8 mouse cellular contexts compared by ENCODE assay signal in genomic region chr12:101027451-101028246, GRCm38 (mm10). TPM values are rescaled to one million over a fixed set of nuclear protein-coding genes. Genes with fewer than 3 reads are reported as not detected.
DNase-seq lines count a peak whose midpoint lies in the region; ATAC-seq and TF ChIP-seq lines count a peak whose summit lies in the region.

No protein-coding gene starts in this region.

- H3K4me3 ChIP-seq in heart, embryonic 12.5 days: peak overlapping the region; percentile 62
- peak overlapping the region; percentile 83 to 87 (median 85) for H3K4me3 ChIP-seq in CH12.LX (replicated peaks in 1 of 3; ENCODE audit: low read depth in 2 of 3, low read length in 2 of 3, poor library complexity in 1 of 3)
- H3K4me3 ChIP-seq in embryonic facial prominence, embryonic 15.5 days (replicated peaks): peak overlapping the region; percentile 66
- H3K4me3 ChIP-seq in intestine, embryonic 15.5 days (replicated peaks): peak overlapping the region; percentile 66

- no peak for DNase-seq in heart, adult 9 months (ENCODE audit: low spot score in 2 of 2)
- peak; percentile 60 for DNase-seq in CH12.LX (ENCODE audit: extremely low read depth)
- DNase-seq in lung, postnatal 25 days (ENCODE audit: low spot score): peak; percentile 39
- peak; percentile 62 for DNase-seq in thymus, postnatal 14 days
- DNase-seq in retina, postnatal 1 day: no peak

- no peak for TF ChIP-seq RAD21 in CH12.LX (IDR thresholded peaks at IDR 0.05; ENCODE audit: low read depth, low read length)

- peaks cover 67% of the 10 kb centered on the region for H3K27me3 ChIP-seq in heart, embryonic 12.5 days (replicated peaks)
- H3K27me3 ChIP-seq in CH12.LX (replicated peaks): no peaks in the 10 kb centered on the region
- peaks cover 26% of the 10 kb centered on the region for H3K27me3 ChIP-seq in embryonic facial prominence, embryonic 15.5 days
- H3K27me3 ChIP-seq in intestine, embryonic 15.5 days (replicated peaks): no peaks in the 10 kb centered on the region

- no peak overlapping the region for H3K27ac ChIP-seq in heart, embryonic 12.5 days (ENCODE audit: poor library complexity, severe bottlenecking)
- H3K27ac ChIP-seq in CH12.LX (ENCODE audit: insufficient read depth, low read depth): peak overlapping the region; percentile 85
- H3K27ac ChIP-seq in embryonic facial prominence, embryonic 15.5 days (replicated peaks): no peak overlapping the region; the same call in 1 of the 2 replicates
- peak overlapping the region; percentile 85; the same call in 1 of the 2 replicates for H3K27ac ChIP-seq in intestine, embryonic 15.5 days

- H3K4me2 ChIP-seq in heart, embryonic 12.5 days: peak overlapping the region; percentile 85
- peak overlapping the region; percentile 75 for H3K4me2 ChIP-seq in CH12.LX (ENCODE audit: insufficient read depth, low read depth, poor library complexity, severe bottlenecking)
- peak overlapping the region; percentile 98 for H3K4me2 ChIP-seq in embryonic facial prominence, embryonic 15.5 days (replicated peaks)
- peak overlapping the region; percentile 98 for H3K4me2 ChIP-seq in intestine, embryonic 15.5 days (replicated peaks)

- 5% methylated on average over 19 of the region's 19 CpGs for WGBS in heart, embryonic 12.5 days
- WGBS in embryonic facial prominence, embryonic 15.5 days: 2% methylated on average over 19 of the region's 19 CpGs
- WGBS in intestine, embryonic 15.5 days: 3% methylated on average over 19 of the region's 19 CpGs

- ATAC-seq in heart, embryonic 12.5 days (ENCODE audit: insufficient number of reproducible peaks, low FRiP score): no peak
- ATAC-seq in embryonic facial prominence, embryonic 15.5 days (ENCODE audit: insufficient number of reproducible peaks, low FRiP score, low TSS enrichment, low read depth): no peak
- ATAC-seq in intestine, embryonic 15.5 days: no peak

- in situ Hi-C loops in CH12.LX (cut with MboI; ENCODE audit: low pct_ligation_motif_present, low pct_unique_long_range_greater_than_20kb, low sequenced_read_pairs): loop anchor here (5.0 kb wide), 2 partner anchors 35 to 70 kb away; no protein-coding TSS in a partner anchor

- no peaks in the 10 kb centered on the region for H3K9me3 ChIP-seq in heart, embryonic 12.5 days (replicated peaks)
- H3K9me3 ChIP-seq in CH12.LX (replicated peaks; ENCODE audit: low read length): no peaks in the 10 kb centered on the region
- H3K9me3 ChIP-seq in embryonic facial prominence, embryonic 15.5 days (replicated peaks): no peaks in the 10 kb centered on the region
- H3K9me3 ChIP-seq in intestine, embryonic 15.5 days: no peaks in the 10 kb centered on the region

- H3K36me3 ChIP-seq in heart, embryonic 12.5 days: no peaks in the 10 kb centered on the region
- peaks cover 17 to 39% of the 10 kb centered on the region in 2 experiments for H3K36me3 ChIP-seq in CH12.LX (replicated peaks in 1 of 2; ENCODE audit: control insufficient read depth in 1 of 2, insufficient read depth in 1 of 2, low read length in 1 of 2)
- no peaks in the 10 kb centered on the region for H3K36me3 ChIP-seq in embryonic facial prominence, embryonic 15.5 days
- H3K36me3 ChIP-seq in intestine, embryonic 15.5 days: no peaks in the 10 kb centered on the region

- dilution Hi-C loops in CH12.LX (cut with MboI; ENCODE audit: extremely low pct_ligation_motif_present, extremely low pct_unique_long_range_greater_than_20kb, low sequenced_read_pairs): no loop called here

- TF ChIP-seq EP300 in CH12.LX (IDR thresholded peaks at IDR 0.05; ENCODE audit: low read length): peak; percentile 34; the same call in 1 of the 2 replicates

- peaks cover 41% of the 10 kb centered on the region for H3K79me2 ChIP-seq in CH12.LX (replicated peaks; ENCODE audit: control insufficient read depth, extremely low read depth, insufficient read depth, poor library complexity, severe bottlenecking)

- TF ChIP-seq CTCF in CH12.LX (conservative IDR thresholded peaks at IDR 0.05 in 1 of 2, IDR thresholded peaks at IDR 0.05 in 1 of 2; ENCODE audit: low read depth in 2 of 2, low read length in 2 of 2): no peak

- H3K4me1 ChIP-seq in heart, embryonic 12.5 days (replicated peaks): peaks cover 23% of the 10 kb centered on the region
- peaks cover 8 to 38% of the 10 kb centered on the region in 2 experiments for H3K4me1 ChIP-seq in CH12.LX (ENCODE audit: control insufficient read depth in 1 of 2, insufficient read depth in 2 of 2)
- peaks cover 30% of the 10 kb centered on the region for H3K4me1 ChIP-seq in embryonic facial prominence, embryonic 15.5 days
- peaks cover 15% of the 10 kb centered on the region for H3K4me1 ChIP-seq in intestine, embryonic 15.5 days (replicated peaks)

- no peak; the same call in 1 of the 2 replicates for TF ChIP-seq POLR2A in CH12.LX (IDR thresholded peaks at IDR 0.05; ENCODE audit: low read depth, low read length)

- H3K9ac ChIP-seq in heart, embryonic 12.5 days: 0 out of 2 replicates have a peak overlapping the region, but pooled peaks have one; percentile 60
- peak overlapping the region; percentile 81 for H3K9ac ChIP-seq in CH12.LX (ENCODE audit: insufficient read depth, low read depth)
- peak overlapping the region; percentile 40; the same call in 1 of the 2 replicates for H3K9ac ChIP-seq in embryonic facial prominence, embryonic 15.5 days
- peak overlapping the region; percentile 75 for H3K9ac ChIP-seq in intestine, embryonic 15.5 days

TF ChIP-seq in CH12.LX, 34 proteins besides CTCF, POLR2A, EP300 and RAD21 (continues in another document):
- no peak; the same call in 1 of the 2 replicates for TF ChIP-seq RCOR1 (conservative IDR thresholded peaks at IDR 0.05; ENCODE audit: low read depth, low read length)
- no peak for TF ChIP-seq ZKSCAN1 (IDR thresholded peaks at IDR 0.05; ENCODE audit: borderline replicate concordance, low read depth, low read length)
- no peak for TF ChIP-seq NRF1 (IDR thresholded peaks at IDR 0.05; ENCODE audit: low read depth, low read length)
- TF ChIP-seq ELF1 (IDR thresholded peaks at IDR 0.05; ENCODE audit: low read depth, low read length): no peak
- no peak; the same call in 1 of the 2 replicates for TF ChIP-seq MAZ (IDR thresholded peaks at IDR 0.05; ENCODE audit: low read depth, low read length)
- TF ChIP-seq GABPA (IDR thresholded peaks at IDR 0.05; ENCODE audit: insufficient replicate concordance, low read depth, low read length): no peak
- peak; percentile 74 for TF ChIP-seq IRF4 (IDR thresholded peaks at IDR 0.05; ENCODE audit: low read depth, low read length)
- no peak; the same call in 1 of the 2 replicates for TF ChIP-seq SMC3 (IDR thresholded peaks at IDR 0.05; ENCODE audit: low read depth, low read length)
- TF ChIP-seq PAX5 (IDR thresholded peaks at IDR 0.05; ENCODE audit: low read length): no peak
- TF ChIP-seq TBP (conservative IDR thresholded peaks at IDR 0.05; ENCODE audit: low read depth, low read length): no peak
- TF ChIP-seq SIN3A (IDR thresholded peaks at IDR 0.05; ENCODE audit: low read length): peak; percentile 9; the same call in 1 of the 2 replicates
- peak; percentile 24; the same call in 1 of the 2 replicates for TF ChIP-seq CHD1 (IDR thresholded peaks at IDR 0.05; ENCODE audit: low read depth, low read length)
- no peak for TF ChIP-seq ZMIZ1 (IDR thresholded peaks at IDR 0.05; ENCODE audit: low read depth, low read length)
- no peak for TF ChIP-seq HCFC1 (IDR thresholded peaks at IDR 0.05; ENCODE audit: low read depth, low read length)
- TF ChIP-seq MYC (IDR thresholded peaks at IDR 0.05; ENCODE audit: low read depth, low read length): no peak; the same call in 1 of the 2 replicates
- no peak for TF ChIP-seq USF1 (IDR thresholded peaks at IDR 0.05; ENCODE audit: low read depth, low read length)
- TF ChIP-seq NELFE (IDR thresholded peaks at IDR 0.05; ENCODE audit: low read depth, low read length): no peak
- TF ChIP-seq ETS1 (conservative IDR thresholded peaks at IDR 0.05; ENCODE audit: low read depth, low read length): 0 out of 2 replicates have a peak, but pooled peaks have one; percentile 32
- TF ChIP-seq POLR2AphosphoS2 (IDR thresholded peaks at IDR 0.05; ENCODE audit: low read depth, low read length): no peak
- no peak for TF ChIP-seq ZNF384 (IDR thresholded peaks at IDR 0.05; ENCODE audit: low read depth, low read length)
- peak; percentile 23; the same call in 1 of the 2 replicates for TF ChIP-seq TCF12 (IDR thresholded peaks at IDR 0.05; ENCODE audit: low read depth, low read length)
- peak; percentile 50 for TF ChIP-seq BHLHE40 (IDR thresholded peaks at IDR 0.05; ENCODE audit: low read depth, low read length)
- TF ChIP-seq MAFK (IDR thresholded peaks at IDR 0.05; ENCODE audit: insufficient replicate concordance, low read length): no peak
- 0 out of 2 replicates have a peak, but pooled peaks have one; percentile 16 for TF ChIP-seq JUN (IDR thresholded peaks at IDR 0.05; ENCODE audit: insufficient read depth, low read depth, low read length)
- TF ChIP-seq CHD2 (IDR thresholded peaks at IDR 0.05; ENCODE audit: low read length): peak; percentile 77
- peak; percentile 1; the same call in 1 of the 2 replicates for TF ChIP-seq UBTF (IDR thresholded peaks at IDR 0.05; ENCODE audit: low read depth, low read length)
- TF ChIP-seq MXI1 (IDR thresholded peaks at IDR 0.05; ENCODE audit: low read depth, low read length): no peak; the same call in 1 of the 2 replicates
- TF ChIP-seq KAT2A (IDR thresholded peaks at IDR 0.05; ENCODE audit: insufficient replicate concordance, low read length): no peak
- TF ChIP-seq E2F4 (IDR thresholded peaks at IDR 0.05; ENCODE audit: insufficient replicate concordance, low read depth, low read length): no peak
- no peak for TF ChIP-seq USF2 (conservative IDR thresholded peaks at IDR 0.05; ENCODE audit: low read depth, low read length)

RNA-seq across cellular contexts. Expression of gene Ccdc88c, which starts 1.2 kb away (rescaled TPM):
- 2.0 and 2.3 TPM in 2 replicates for polyA plus RNA-seq in heart, embryonic 12.5 days (2016; fragmentation: Nextera tagmentation; extraction: Ambion mirVana)
- total RNA-seq in CH12.LX (2012; rRNA removed) (24.9 and 25.9 TPM in 2 replicates), CH12.LX (2014; rRNA removed) (19.3 and 20.3 TPM in 2 replicates)
- polyA plus RNA-seq in CH12.LX (2012; ENCODE audit: insufficient read length, low read depth): 30.1 and 32.7 TPM in 2 replicates
- polyA plus RNA-seq in embryonic facial prominence, embryonic 15.5 days (2015; fragmentation: Nextera tagmentation; extraction: Ambion mirVana): 6.7 and 7.3 TPM in 2 replicates
- polyA plus RNA-seq in intestine, embryonic 15.5 days (2015; fragmentation: Nextera tagmentation; extraction: Ambion mirVana): 13.6 and 14.9 TPM in 2 replicates

RNA-seq across cellular contexts. Expression of gene Ppp4r3a, which starts 55.9 kb away (rescaled TPM):
- polyA plus RNA-seq in heart, embryonic 12.5 days (2016; fragmentation: Nextera tagmentation; extraction: Ambion mirVana): 49.1 and 51.3 TPM in 2 replicates
- total RNA-seq in CH12.LX (2012; rRNA removed) (43.2 and 49.9 TPM in 2 replicates), CH12.LX (2014; rRNA removed) (68.6 and 77.5 TPM in 2 replicates)
- polyA plus RNA-seq in CH12.LX (2012; ENCODE audit: insufficient read length, low read depth): 64.5 and 68.5 TPM in 2 replicates
- polyA plus RNA-seq in embryonic facial prominence, embryonic 15.5 days (2015; fragmentation: Nextera tagmentation; extraction: Ambion mirVana): 35.2 and 37.1 TPM in 2 replicates
- polyA plus RNA-seq in intestine, embryonic 15.5 days (2015; fragmentation: Nextera tagmentation; extraction: Ambion mirVana): 36.2 and 41.8 TPM in 2 replicates

Comparison
In these comparisons a context has a peak if more than half of its experiments do, and no peak if none do; other contexts are left out.
1. H3K27ac ChIP-seq: peak in CH12.LX (single experiment) and intestine, embryonic 15.5 days (single experiment); none in heart, embryonic 12.5 days (single experiment) and embryonic facial prominence, embryonic 15.5 days (single experiment).
2. DNase-seq: peak in CH12.LX (single experiment), lung, postnatal 25 days (single experiment) and thymus, postnatal 14 days (single experiment); none in heart, adult 9 months (0 of 2) and retina, postnatal 1 day (single experiment).
3. Peak in every context shown above with its lines, with median percentiles within 50 percentile points of each other: H3K4me2 ChIP-seq, H3K4me3 ChIP-seq and H3K9ac ChIP-seq.